Mouse (Mus musculus): ENCODE data around the gene Tab1.

GRCm38 (mm10) chr15:80096946-80097881, 35.7 kb upstream of the Tab1 start:
- TF ChIP-seq TCF12 (IDR thresholded peaks at IDR 0.05; ENCODE audit: insufficient read depth, poor library complexity, severe bottlenecking) (peak; percentile 52), USF1 (IDR thresholded peaks at IDR 0.05; ENCODE audit: low read depth) (no peak), POLR2A (IDR thresholded peaks at IDR 0.05; ENCODE audit: insufficient read length, low read depth) (no peak), TCF3 (IDR thresholded peaks at IDR 0.05; ENCODE audit: insufficient read length, low read depth) (no peak), E2F4 (IDR thresholded peaks at IDR 0.05; ENCODE audit: insufficient read depth) (no peak), POLR2AphosphoS2 (IDR thresholded peaks at IDR 0.05; ENCODE audit: insufficient read length, low read depth) (no peak)
